Mouse (Mus musculus) testis, adult 2 months (tissue): ENCODE results near the gene Bcl2. TPM values are rescaled to one million over a fixed set of nuclear protein-coding genes. Genes with fewer than 3 reads are reported as not detected.

Experiments used
- H3K27ac ChIP-seq: fragments of 200-500 bp; 2 replicates; pipeline ENCODE4 v1.5.1; 2012; ENCODE audit warnings: low read depth, low read length; ENCODE audit not compliant: control insufficient read depth, insufficient read depth
- H3K27me3 ChIP-seq: fragments of 200-500 bp; 2 replicates; pipeline ENCODE4 v1.6.1; 2012; ENCODE audit warnings: mild to moderate bottlenecking, low read length, moderate library complexity; ENCODE audit not compliant: control insufficient read depth, insufficient read depth
- H3K36me3 ChIP-seq: fragments of 200-500 bp; 2 replicates; pipeline ENCODE4 v1.6.1; 2012; ENCODE audit warnings: mild to moderate bottlenecking, low read length; ENCODE audit not compliant: control insufficient read depth, insufficient read depth
- H3K4me1 ChIP-seq: fragments of 200-500 bp; 2 replicates; pipeline ENCODE4 v1.6.1; 2012; ENCODE audit warnings: low read length; ENCODE audit not compliant: control insufficient read depth, insufficient read depth
- H3K4me3 ChIP-seq: fragments of 200-500 bp; 2 replicates; pipeline ENCODE4 v1.5.1; 2012; ENCODE audit warnings: low read depth, mild to moderate bottlenecking, low read length, moderate library complexity, mixed read lengths; ENCODE audit not compliant: control insufficient read depth
- CTCF ChIP-seq: fragments of 200-500 bp; IDR thresholded peaks from 2 replicates; pipeline ENCODE4 v1.5.1; 2012; ENCODE audit warnings: low read depth, mild to moderate bottlenecking, inconsistent platforms, low read length, moderate library complexity; ENCODE audit not compliant: control insufficient read depth, insufficient read depth, insufficient replicate concordance
- POLR2A ChIP-seq: fragments of 200-500 bp; IDR thresholded peaks from 2 replicates; pipeline ENCODE4 v1.6.1; 2012; ENCODE audit warnings: low read depth, mild to moderate bottlenecking, inconsistent platforms, low read length, moderate library complexity; ENCODE audit not compliant: control insufficient read depth
- polyA plus RNA-seq: library from polyadenylated mRNA; depleted of rRNA; stranded (reverse); fragments of >200 nt; gene quantifications from 2 replicates; pipeline ENCODE4 v1.2.3, GENCODE M21; 2012

Gene Bcl2
- polyA plus RNA-seq, 1 experiment = 0.11 TPM

GRCm38 (mm10) chr1:106612166-106613031 lies 101.7 kb downstream of the Bcl2 start:
- Histone ChIP-seq H3K36me3 (no peaks in the 10 kb centered on the region), H3K4me3 (no peak overlapping the region), H3K27ac (no peak overlapping the region), H3K27me3 (no peaks in the 10 kb centered on the region), H3K4me1 (no peaks in the 10 kb centered on the region)
- TF ChIP-seq CTCF = no peak
- TF ChIP-seq POLR2A = no peak

GRCm38 (mm10) chr1:106611246-106611645 lies 102.8 kb downstream of the Bcl2 start:
- Histone ChIP-seq H3K36me3 (no peaks in the 10 kb centered on the region), H3K4me3 (no peak overlapping the region), H3K27ac (no peak overlapping the region), H3K27me3 (no peaks in the 10 kb centered on the region), H3K4me1 (no peaks in the 10 kb centered on the region)
- TF ChIP-seq CTCF = no peak
- TF ChIP-seq POLR2A = no peak

- Histone ChIP-seq H3K36me3 (no peaks in the 10 kb centered on the region), H3K27me3 (no peaks in the 10 kb centered on the region), H3K4me1 (no peaks in the 10 kb centered on the region), H3K4me3 (no peak overlapping the region), H3K27ac (no peak overlapping the region)
- TF ChIP-seq POLR2A (no peak), CTCF (no peak)
Measured at GRCm38 (mm10) chr1:106608098-106608778, 105.8 kb downstream of the Bcl2 start.

DNA sequence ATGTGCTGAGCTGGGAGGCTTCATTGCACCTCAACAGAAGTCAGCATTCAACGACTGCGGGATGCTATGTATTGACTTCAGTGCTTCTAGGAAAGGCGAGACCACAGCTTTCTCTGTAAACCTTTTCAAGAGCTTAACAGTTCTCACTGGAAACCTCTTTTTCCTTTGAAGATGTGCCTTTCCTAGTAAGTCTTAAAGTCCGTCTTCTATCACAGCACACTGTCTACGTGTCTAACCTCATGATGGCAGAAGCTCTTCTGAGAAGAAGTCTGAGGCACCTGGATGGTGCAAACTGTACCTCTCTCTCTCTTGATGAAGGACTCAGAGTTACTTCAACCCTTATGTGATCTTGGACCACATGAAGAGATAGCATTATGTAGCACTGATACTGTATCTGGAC lies 107.1 kb downstream of the Bcl2 start:
- TF ChIP-seq POLR2A (no peak), CTCF (no peak)
- Histone ChIP-seq H3K36me3 (no peaks in the 10 kb centered on the region), H3K27ac (no peak overlapping the region), H3K4me3 (no peak overlapping the region), H3K27me3 (no peaks in the 10 kb centered on the region), H3K4me1 (no peaks in the 10 kb centered on the region)

GRCm38 (mm10) chr1:106603406-106603805 lies 110.7 kb downstream of the Bcl2 start:
- TF ChIP-seq CTCF = no peak
- TF ChIP-seq POLR2A = no peak
- Histone ChIP-seq H3K4me1 (no peaks in the 10 kb centered on the region), H3K4me3 (no peak overlapping the region), H3K27me3 (no peaks in the 10 kb centered on the region), H3K27ac (no peak overlapping the region), H3K36me3 (no peaks in the 10 kb centered on the region)

DNA sequence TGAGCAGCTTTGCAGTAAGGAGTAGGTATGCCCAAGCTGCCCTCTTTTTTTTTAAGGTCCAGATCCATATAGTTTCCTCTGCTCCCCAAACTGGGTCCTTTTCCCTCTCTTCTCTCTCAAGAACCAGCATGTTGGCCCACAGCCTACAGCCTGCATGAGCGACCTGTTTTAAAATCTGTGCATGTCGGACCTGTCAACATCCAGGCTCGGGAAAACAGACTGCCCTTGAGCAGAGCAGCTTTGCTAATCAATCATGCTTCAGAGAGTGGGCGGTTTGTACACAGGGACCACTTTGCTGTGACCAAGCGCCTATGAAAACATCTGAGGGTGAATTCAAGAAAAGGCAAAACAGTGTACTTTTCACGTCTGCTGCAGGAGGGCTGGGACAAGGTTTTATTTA lies 111.1 kb downstream of the Bcl2 start:
- H3K27me3 ChIP-seq = no peaks in the 10 kb centered on the region
- no peaks in the 10 kb centered on the region for H3K4me1 ChIP-seq
- no peak overlapping the region for H3K27ac ChIP-seq
- no peak overlapping the region for H3K4me3 ChIP-seq
- TF ChIP-seq POLR2A (no peak), CTCF (no peak)
- no peaks in the 10 kb centered on the region for H3K36me3 ChIP-seq

DNA sequence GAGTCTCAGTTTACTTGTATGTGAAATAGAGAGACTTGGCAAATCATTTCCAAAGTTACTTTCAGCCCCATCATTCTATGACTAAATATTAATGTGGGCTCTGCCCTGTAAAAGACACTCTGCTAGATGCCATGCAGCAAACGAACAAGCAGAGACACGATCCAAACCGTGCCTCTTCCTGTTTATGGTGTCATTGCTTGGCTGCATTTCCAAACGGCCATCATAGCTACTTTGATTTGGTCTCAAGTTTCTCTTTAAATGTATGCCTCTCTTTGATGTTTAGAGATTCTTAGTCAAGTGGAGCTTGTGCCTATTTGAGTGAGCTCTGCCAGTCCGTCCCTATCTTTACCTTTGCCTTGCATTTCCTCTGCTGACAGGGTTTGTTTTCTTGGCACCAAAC lies 111.5 kb downstream of the Bcl2 start:
- Histone ChIP-seq H3K4me3 (no peak overlapping the region), H3K4me1 (no peaks in the 10 kb centered on the region), H3K36me3 (no peaks in the 10 kb centered on the region), H3K27ac (no peak overlapping the region), H3K27me3 (no peaks in the 10 kb centered on the region)
- no peak for TF ChIP-seq CTCF
- TF ChIP-seq POLR2A = no peak

DNA sequence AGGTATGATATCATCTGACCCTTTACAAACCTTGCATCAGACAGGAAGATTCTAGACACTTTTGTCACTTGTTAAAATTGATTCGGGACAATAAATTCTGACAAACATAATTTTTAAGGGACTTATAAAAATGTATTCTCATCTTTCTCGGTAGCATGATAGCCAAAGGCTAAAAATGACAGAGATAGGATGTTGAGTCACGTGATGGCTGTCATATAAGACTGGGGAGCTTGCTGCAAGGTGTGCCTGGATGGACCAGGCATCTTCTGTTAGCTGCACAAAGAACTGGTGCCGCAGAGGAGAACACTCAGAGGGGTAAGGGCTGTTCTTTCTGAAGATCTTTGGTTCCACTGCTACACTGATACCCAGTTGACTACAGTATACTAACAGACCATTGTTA lies 112.8 kb downstream of the Bcl2 start:
- no peaks in the 10 kb centered on the region for H3K27me3 ChIP-seq
- TF ChIP-seq CTCF = no peak
- no peak for TF ChIP-seq POLR2A
- H3K27ac ChIP-seq = no peak overlapping the region
- H3K4me1 ChIP-seq = no peaks in the 10 kb centered on the region
- H3K4me3 ChIP-seq = no peak overlapping the region
- no peaks in the 10 kb centered on the region for H3K36me3 ChIP-seq
